Mouse (Mus musculus) monocyte, adult 5-6 weeks (primary cell): ENCODE results near the gene Acadsb. TPM values are rescaled to one million over a fixed set of nuclear protein-coding genes. Genes with fewer than 3 reads are reported as not detected.

ENCODE experiments used
- ATAC-seq: fragments of 153-309, 156-312 bp; replicated peaks from 2 replicates; pipeline ENCODE4 v1.8.0; 2017; ENCODE audit warnings: mild to moderate bottlenecking; ENCODE audit not compliant: low TSS enrichment, insufficient number of reproducible peaks, severe bottlenecking, poor library complexity, low FRiP score
- total RNA-seq: library from RNA; stranded (forward); fragments of 200-1000, 200-491, 200-594 nt; gene quantifications from 3 replicates; pipeline ENCODE4 v1.2.3, GENCODE M21; 2017

The Acadsb gene
- total RNA-seq, 1 experiment from 2014 or later, result 49.0 TPM

DNA sequence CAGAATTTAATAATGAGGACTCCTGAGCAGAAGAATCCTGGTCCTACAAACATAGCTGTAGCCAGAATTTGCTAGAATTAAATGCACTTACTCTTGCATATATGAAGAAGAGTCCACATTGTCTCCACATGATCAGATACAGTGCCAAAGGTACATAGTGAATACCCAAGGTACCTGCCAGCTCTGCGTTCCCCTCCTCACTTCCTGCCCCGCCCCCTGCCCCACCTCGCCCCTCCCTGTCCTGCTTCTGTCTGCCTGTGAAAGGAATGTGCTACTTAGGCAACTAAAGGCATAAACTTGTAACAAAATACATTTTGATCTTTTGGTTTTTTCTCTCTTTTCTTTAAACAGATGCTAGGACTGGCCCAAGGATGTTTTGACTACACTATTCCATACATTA, 26.6 kb downstream of the Acadsb start:
- ATAC-seq, result no peak

DNA sequence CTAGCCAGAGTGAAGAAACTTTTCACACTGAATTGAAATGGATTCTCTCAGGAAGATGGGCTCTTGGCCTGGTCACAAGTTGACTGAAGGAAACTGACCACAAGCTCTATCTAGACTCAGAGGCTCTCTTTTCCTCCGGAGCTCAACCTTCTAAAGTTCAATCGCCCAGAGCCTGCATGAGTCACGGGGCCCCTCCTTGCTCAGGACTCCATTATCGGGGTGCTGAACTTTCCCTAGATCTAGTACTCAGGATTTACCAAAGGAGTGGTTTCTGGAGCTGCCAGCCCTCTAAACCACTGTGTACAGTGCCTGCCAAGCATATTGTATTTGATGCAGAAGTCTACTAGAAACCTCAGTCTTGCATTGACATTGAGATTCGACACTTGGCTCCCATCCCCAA, 46.3 kb downstream of the Acadsb start:
- no peak for ATAC-seq

DNA sequence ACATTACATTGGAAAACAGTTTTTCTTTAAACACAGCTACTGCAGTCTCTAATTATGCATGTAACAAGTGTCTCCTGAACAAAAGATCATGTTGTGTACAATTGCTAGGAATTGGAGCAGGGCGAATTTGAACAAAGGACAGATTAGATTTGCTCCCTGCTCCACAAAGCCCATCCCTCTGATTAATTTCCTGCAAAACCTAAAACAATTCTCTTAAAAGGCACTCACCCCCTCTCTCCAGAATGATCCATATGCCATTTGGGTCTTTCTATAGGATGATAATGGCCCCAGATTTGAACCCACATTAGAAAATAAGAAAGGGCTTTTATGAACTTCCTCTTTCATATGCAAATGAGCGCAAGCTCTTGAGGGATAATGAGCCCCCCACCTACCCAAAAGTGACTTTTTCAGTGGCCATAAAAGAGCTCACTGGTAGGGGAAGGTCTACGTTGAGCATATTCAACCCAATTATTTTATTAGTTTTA, 54.8 kb downstream of the Acadsb start:
- ATAC-seq, result no peak

DNA sequence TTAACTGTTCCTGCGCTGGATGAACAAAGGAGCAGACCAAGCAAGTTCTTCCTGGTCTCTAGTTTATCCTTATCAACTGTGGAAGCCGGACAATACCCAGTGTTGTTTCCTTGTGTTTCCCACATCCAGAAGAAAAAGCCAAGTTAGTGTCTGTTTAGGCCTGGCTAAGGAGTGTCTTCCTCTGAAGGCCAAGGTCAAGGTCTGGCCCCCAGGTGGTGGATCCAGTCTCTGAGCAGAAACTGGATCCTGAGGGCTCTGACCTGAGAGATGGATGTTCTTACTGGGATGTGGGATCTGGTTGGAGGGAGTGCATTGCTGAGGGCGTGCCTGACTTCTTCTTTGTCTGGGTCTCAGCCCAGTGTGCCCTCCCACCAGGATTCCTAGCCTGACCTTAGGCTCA, 55.3 kb downstream of the Acadsb start:
- ATAC-seq, result no peak

DNA sequence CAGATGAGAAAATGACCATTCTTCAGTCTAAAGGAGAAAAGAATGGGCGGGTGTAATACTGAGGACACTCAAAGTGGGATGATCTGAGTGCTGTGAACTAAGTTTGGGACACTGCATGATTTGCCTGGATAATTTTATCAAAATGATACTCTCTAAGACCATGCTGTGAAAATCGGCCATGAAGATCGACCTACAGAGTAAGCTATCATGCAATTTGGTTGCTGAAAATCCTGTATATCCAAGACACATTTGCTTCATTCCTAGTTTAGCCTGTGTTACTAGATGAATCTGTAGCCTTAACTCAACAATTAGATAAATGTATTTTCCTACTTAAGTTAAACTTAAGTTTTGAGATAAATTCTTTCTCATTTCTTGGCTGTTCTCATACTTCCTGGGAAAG, 56.9 kb downstream of the Acadsb start:
- no peak for ATAC-seq

DNA sequence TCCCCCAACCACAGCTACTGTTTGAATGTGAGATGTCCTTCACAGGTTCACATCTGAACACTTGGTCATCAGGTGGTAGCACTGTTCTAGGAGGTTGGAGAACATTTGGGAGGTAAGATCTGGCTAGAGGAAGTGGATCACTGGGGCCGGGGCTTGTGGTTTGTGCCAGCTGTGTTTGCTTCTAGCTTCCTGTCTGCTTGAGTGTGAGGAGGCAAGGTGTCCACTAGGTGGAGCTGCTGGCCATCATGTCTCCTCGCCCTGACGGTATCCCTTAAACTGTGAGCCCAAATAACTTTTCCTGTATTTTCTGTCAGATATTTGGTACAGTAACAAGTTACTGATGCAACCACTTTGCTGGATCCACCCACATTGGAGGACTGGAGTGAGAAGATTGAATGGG, 59.1 kb downstream of the Acadsb start:
- ATAC-seq, result no peak

DNA sequence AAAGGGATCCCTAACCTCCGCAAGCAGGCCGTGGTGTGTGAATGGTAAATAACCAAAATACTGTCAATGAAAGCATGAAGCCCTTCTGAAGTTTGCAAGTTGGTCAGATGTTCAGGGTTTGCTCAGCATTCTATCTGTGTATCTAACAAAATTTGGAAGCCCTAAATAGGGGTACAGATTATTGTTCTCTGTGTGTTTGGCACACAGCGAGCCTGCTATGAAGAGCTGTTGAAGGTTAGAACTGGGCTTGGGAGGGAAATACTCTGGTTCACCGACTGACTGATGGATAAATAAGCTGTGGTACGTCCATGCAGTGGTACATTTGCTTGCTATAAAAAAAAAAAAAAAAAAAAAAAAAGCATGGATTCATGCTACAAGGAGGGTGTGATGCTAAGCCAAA, 61.1 kb downstream of the Acadsb start:
- ATAC-seq, result no peak

DNA sequence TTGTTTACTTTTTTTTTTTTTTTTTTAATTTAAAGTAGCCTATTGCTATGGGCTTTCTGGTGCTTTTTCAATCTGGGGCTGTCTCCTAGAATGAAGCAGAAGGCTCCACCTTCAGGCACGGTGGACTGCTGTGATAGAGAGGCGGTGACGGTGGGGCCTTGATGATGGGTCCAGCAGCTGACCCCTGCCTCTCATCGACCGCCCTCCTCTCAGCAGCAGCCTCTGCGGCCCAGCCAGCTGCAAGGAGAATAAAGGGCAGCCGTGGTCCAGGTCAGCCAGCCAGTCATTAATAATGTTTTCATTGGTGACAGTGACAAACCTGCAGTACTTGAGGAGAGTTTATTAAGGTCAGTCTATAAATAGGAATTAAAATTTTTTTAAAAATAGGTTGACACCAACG, 66.7 kb downstream of the Acadsb start:
- ATAC-seq, result no peak

DNA sequence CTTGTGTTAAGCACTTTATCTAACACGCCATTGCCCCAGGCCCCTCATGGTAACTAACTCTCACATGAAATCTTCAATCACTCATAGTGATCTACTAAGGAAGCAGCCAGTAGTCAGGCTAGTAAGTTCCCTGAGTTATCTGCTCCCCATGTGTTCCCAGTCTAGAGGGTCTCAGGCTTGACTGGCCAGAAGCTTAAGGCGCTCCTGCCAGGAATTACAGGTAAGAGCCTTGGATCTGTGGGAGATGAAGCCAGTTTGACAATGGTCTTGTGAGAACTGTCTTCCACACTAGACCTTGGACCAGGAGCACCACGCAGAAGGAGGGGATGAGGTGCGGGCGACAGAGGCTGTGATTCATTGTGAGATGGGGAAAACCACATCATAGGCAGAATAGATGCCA, 68.0 kb downstream of the Acadsb start:
- no peak for ATAC-seq

Other genes with a start within 250 kb of the Acadsb start
- not detected in 3 replicates for gene 5430419D17Rik, start 236.2 kb upstream of the Acadsb start, total RNA-seq
- gene Cuzd1, start 88.3 kb upstream of the Acadsb start, total RNA-seq, result not detected in 3 replicates
- gene Fam24b, start 81.1 kb upstream of the Acadsb start, total RNA-seq, result not detected in 3 replicates
- not detected in 3 replicates for gene Fam24a, start 76.7 kb upstream of the Acadsb start, total RNA-seq
- 2.8 to 6.2 TPM (median 3.2 TPM) in 3 replicates for gene 2310057M21Rik, start 47.8 kb upstream of the Acadsb start, total RNA-seq
- gene Pstk, start 39.5 kb upstream of the Acadsb start, total RNA-seq, result 18.9 to 36.5 TPM (median 23.7 TPM) in 3 replicates
- 28.0 to 29.4 TPM (median 29.1 TPM) in 3 replicates for gene Ikzf5, start 80 bp upstream of the Acadsb start, total RNA-seq
- not detected in 3 replicates for gene Hmx3, start 132.3 kb downstream of the Acadsb start, total RNA-seq
- not detected in 3 replicates for gene Hmx2, start 138.2 kb downstream of the Acadsb start, total RNA-seq
- 54.8 to 73.5 TPM (median 65.2 TPM) in 3 replicates for gene Bub3, start 149.6 kb downstream of the Acadsb start, total RNA-seq